Mouse (Mus musculus) gastrocnemius, postnatal 36 days (tissue): ENCODE measurements around the gene Bcl2. TPM values are rescaled to one million over a fixed set of nuclear protein-coding genes. Genes with fewer than 3 reads are reported as not detected.
"Not testable (repeated sequence)": the region's sequence is repeated elsewhere in the genome, so short reads cannot be mapped to it uniquely, and the experiment has no call there.

Experiments used
- DNase-seq, 2 experiments: peaks; one replicate each; pipeline ENCODE4 v3.0.0; 2022
- intact Hi-C: fragments of 180-260 bp; cut with DNase I; formaldehyde crosslinking; loops from one replicate; pipeline ENCODE4 v1.15.1; 2025
- total RNA-seq, 2 experiments: library from RNA; stranded (reverse); gene quantifications; 2 replicates each; pipeline ENCODE4 v1.2.3; 2021

The Bcl2 gene
- total RNA-seq, 2 experiments from 2014 or later = 1.5 to 1.7 TPM

- no peak for DNase-seq
- intact Hi-C loops = no loop called here
Measured at GRCm38 (mm10) chr1:106566120-106567086, 147.7 kb downstream of the Bcl2 start.

- no peak for DNase-seq
- intact Hi-C loops = no loop called here
Measured at GRCm38 (mm10) chr1:106565238-106565637, 148.8 kb downstream of the Bcl2 start.

GRCm38 (mm10) chr1:106564436-106564835 is 149.6 kb downstream of the Bcl2 start:
- no peak for DNase-seq
- intact Hi-C loops = no loop called here

GRCm38 (mm10) chr1:106562751-106563150 is 151.3 kb downstream of the Bcl2 start:
- DNase-seq = no peak
- intact Hi-C loops = no loop called here

- intact Hi-C loops = no loop called here
- DNase-seq = no peak
Measured at GRCm38 (mm10) chr1:106561085-106561760, 152.9 kb downstream of the Bcl2 start.

- intact Hi-C loops = no loop called here
- no peak for DNase-seq
Measured at GRCm38 (mm10) chr1:106560105-106560504, 154.0 kb downstream of the Bcl2 start.

- no peak for DNase-seq
- intact Hi-C loops = no loop called here
Measured at GRCm38 (mm10) chr1:106559116-106559605, 154.9 kb downstream of the Bcl2 start.

DNA sequence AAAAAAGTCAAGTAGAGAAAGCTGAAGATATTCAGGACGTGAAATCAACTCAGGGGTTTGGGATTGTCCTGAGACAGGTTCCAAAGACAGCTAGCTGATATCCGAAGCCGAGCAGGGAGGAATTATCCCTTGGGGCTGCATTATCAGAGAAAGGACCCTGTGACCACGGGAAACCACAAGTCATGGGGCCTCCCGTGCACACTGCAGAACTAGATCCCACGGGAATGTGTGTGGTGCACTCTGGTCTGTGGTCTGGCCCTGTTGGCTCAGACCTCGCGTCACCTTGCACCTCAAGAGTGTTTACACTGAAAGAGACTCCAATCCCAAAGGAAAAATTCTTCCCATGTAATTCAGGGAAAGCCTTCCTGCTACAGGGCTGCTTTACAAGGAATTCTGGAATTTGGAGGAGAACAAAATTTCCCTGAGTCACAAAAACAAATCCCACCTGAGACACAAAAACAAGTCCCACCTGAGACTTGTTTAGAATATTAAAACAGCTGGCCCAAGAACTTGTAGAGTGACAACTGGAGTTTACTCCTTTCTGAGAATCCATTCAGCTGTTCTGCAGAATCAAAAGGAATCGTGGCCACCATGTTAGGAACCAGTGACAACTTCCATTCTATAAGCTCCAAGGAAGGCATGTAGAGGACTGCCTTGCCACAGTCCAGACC is 158.4 kb downstream of the Bcl2 start:
- intact Hi-C loops = no loop called here
- DNase-seq = no peak

GRCm38 (mm10) chr1:106553846-106554802 is 159.9 kb downstream of the Bcl2 start:
- intact Hi-C loops = no loop called here
- no peak for DNase-seq

DNA sequence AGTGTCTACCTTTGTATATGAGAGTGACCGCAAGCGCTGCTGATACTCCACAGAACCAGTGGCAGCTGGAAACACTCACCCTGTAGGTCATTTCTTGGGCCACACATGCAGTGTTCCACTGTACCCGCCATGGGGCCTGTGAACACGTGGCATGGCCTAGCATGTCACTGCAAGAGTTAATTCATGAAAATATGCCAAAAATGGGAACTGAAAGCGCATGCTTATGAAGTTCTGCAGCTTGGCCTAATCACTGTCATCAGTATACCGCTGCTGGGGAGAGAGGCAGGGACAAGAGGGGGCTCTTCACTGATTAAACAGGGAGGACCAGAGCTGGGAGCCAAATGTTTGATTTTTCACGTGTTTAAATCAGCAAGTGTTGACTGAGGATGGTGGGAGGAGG is 161.2 kb downstream of the Bcl2 start:
- no peak for DNase-seq
- intact Hi-C loops = no loop called here

DNA sequence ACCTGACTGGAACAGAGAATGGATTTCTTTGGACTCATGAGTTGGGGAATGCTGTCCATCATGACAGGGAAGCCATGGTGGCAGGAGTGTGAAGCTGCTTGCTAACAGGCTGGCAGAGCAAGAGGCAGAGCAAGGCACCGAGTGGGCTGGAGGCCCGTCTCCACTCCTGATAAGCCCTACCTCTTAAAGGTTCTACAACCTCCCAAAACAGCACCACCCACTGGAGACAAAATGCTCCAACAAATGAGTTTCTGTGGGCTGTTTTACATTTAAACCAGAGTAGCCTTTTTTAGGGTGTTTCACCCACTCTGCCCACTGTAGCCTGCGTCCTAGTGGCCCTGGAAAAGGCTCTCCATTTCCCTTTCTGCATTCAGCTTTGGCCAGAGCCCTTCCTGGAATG is 163.5 kb downstream of the Bcl2 start:
- no peak for DNase-seq
- intact Hi-C loops = no loop called here

DNA sequence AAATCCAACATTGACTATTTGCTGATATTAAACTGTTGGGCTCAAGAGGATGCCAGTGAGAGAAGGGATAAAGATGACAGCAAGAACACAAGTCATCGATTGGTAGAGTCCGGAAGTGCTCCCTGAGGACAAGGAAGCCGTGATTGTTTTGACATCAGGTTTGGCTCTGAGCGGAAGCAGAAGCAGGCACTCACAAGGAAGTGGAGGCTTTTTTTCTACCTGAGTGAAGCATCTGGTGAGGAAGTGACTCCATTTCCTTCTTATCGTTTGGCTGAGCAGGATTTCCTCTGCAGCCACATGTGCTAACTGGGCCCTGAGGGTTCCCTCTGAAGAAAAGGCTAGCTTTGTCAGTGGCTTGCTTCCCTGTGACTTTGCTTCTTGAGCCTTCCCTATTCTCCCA is 165.0 kb downstream of the Bcl2 start:
- DNase-seq = no peak
- intact Hi-C loops = no loop called here

DNA sequence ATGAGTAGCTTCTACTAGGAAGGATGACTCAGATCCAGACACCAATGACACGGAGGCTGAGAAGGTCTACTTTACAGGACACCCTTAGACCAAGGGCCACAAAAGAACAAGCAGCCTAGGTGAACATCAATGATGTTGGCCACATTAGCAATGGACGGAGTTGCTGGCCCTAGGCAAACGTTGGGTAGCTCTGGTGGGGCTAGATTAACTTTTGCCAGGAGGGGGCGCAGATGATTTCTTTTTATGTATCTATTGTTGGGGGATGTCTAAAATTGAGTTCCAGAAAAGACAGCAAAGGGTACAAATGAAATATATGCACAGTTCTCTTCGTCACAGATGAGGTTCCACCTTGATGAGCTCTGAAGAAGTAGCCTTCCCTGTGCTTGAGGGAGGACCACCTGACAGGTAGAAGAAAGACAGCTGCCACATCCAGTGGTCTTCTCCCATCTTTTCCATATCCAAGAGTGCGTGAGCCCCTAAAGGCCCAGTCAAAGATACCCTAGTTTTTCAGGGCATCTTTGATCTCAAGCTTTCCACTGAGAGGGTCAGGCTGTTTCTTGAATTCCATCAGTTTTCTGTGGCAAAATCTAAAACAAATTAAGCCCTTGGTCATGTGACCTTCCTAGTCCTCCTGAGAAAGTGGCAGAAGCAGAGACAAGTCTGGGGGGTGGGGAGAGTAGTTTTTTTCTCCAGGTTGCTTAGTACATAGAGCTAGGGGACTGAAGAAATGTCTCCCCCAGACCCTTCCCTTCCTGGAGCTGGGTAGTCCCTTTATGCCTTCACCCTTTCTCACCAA is 169.1 kb downstream of the Bcl2 start:
- DNase-seq = peak in 1 of 2 experiments; percentile 47
- intact Hi-C loops = no loop called here

DNA sequence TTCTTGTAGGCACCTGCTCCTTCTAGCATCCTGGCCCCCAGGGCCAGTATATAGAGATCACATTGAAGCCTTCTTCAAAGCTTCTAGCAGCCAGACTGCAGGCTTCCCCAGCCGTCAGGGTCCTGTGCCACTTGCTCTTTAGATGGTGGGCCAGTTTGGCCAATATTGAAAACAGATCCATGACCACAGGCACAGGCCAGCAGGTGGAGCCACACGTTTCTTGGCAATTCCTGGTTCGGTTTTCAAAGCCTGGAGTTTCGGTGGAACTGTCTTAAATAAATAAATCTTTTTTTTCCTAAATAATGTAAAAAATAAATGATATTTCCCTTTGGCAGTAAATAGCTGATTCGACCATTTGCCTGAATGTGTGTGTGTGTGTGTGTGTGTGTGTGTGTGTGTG is 171.3 kb downstream of the Bcl2 start:
- DNase-seq = peak; percentile 44 to 45
- intact Hi-C loops = loop anchor here (2.0 kb wide), 1 partner anchor 174 kb away; no protein-coding TSS in a partner anchor

GRCm38 (mm10) chr1:106541851-106542250 is 172.2 kb downstream of the Bcl2 start:
- DNase-seq = no peak
- intact Hi-C loops = loop anchor here (2.0 kb wide), 1 partner anchor 175 kb away; no protein-coding TSS in a partner anchor

DNA sequence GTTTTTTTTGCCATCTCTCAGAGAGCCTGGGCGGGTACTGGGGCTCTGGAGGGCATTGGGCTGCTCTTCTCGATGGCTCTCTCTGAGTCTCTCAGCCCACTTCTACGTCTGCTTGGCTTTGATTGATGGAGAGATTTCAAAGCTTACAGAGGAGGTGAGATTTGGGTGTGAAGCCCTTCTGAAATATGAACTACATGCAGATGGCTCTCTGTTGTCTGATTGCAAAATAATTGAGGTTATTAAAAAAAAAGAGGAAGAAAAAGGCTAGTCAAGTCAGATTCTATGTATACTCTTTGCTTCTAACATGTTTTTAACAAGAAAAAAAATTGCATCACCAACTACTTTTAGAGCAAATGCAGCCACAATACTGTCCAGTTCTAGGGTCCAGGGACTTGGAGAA is 173.9 kb downstream of the Bcl2 start:
- intact Hi-C loops = no loop called here
- DNase-seq = no peak

DNA sequence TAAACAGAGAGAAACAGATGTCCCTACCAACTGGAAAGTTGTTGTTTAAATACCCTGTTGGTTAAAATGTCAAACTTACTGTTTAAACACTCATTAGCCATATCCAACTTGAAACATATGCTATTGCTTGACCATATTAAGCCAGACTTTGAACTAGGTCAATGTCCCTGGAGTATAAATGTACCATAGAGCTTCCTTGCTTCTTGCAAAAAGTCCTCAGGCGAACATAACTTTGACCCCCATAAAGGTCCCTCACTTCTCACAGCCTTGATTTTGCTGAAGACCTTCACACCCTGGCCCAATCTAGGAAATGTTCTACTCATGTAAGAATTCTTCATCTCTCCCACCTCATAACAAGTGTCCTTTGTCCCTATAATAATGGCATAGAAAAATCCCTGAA is 175.0 kb downstream of the Bcl2 start:
- intact Hi-C loops = no loop called here
- DNase-seq = no peak

- intact Hi-C loops, DNase-seq: not testable (repeated sequence)
Measured at GRCm38 (mm10) chr1:106534835-106535234, 179.2 kb downstream of the Bcl2 start.

- intact Hi-C loops = no loop called here
- no peak for DNase-seq
Measured at GRCm38 (mm10) chr1:106529570-106529969, 184.5 kb downstream of the Bcl2 start.
